Mouse (Mus musculus) ES-E14 (cell line): ENCODE data around the gene Hist1h4d.

ENCODE experiments used
- CHD2 ChIP-seq: IDR thresholded peaks from 2 replicates; pipeline ENCODE4 v1.6.1; 2014; ENCODE audit warnings: mild to moderate bottlenecking, low read depth, low read length, inconsistent platforms
- HCFC1 ChIP-seq: IDR thresholded peaks from 2 replicates; pipeline ENCODE4 v1.6.1; 2012; ENCODE audit warnings: low read length, inconsistent platforms, borderline replicate concordance; ENCODE audit not compliant: insufficient read depth
- ZC3H11A ChIP-seq: IDR thresholded peaks from 2 replicates; pipeline ENCODE4 v1.6.1; 2012; ENCODE audit warnings: low read depth, mild to moderate bottlenecking, inconsistent platforms, low read length, borderline replicate concordance
- ZNF384 ChIP-seq: IDR thresholded peaks from 2 replicates; pipeline ENCODE4 v1.6.1; 2012; ENCODE audit warnings: low read depth, low read length, inconsistent platforms

DNA sequence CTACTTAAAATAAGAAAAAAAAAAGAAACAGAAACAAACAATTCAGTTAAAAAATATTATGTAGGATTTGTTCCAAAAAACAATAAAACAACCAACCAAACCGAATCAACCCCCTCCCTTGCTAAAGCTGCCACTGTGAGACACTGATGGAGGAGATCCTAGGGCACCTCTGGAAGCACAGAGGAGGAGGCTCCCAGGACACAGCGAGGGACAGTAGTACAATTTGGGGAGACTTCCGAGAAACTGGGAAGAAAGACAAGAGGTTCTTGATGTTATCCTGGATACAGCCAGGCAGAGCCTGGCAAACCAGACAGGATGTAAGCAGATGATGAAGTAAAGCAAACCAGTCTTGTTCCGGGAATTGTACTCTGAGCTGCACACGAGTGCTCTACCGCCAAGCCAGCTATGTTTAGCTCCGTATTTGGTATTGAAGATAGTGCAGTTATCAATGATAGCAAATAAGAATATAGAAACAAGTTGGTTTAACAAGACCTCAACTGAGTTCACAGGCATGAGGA is 21.8 kb downstream of the Hist1h4d start:
- TF ChIP-seq CHD2 = no peak
- TF ChIP-seq ZNF384 = no peak
- no peak for TF ChIP-seq ZC3H11A
- TF ChIP-seq HCFC1 = no peak
